Comparison of ENCODE assay signal across 24 mouse cellular contexts in the genomic region with DNA sequence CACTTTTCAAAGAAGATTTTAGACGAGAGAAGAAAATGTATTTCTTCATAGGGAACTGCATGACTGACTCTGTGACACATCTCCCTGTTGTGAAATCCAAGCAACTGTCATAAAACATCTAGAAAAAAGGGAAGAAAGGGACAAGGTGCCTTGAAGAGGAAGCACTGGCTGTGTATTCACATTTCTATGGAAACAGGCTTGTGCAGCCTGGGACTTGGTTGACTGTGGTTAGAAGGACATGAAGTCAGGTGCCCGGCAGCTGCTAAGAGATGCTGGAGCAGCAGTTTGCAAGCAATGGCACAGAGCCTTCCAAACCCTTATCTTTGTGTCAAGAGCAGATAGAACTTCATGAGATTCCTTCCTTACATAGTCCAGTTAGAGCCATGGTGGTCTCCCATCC.
DNase-seq lines count a peak whose midpoint lies in the region; ATAC-seq lines count a peak whose summit lies in the region.
"Had no signal": no experiment of that assay in that cellular context is flagged by ENCODE, and none has a peak within 500 bp of the region (broad histone marks: within the 10 kb centered on the region; RNA-seq: fewer than 3 reads in every experiment).

No protein-coding gene starts in this region.

- H3K27ac ChIP-seq in heart, embryonic 11.5 days (ENCODE audit: low read depth, low read length) = no peak overlapping the region
- H3K27ac ChIP-seq in macrophage = peak overlapping the region; percentile 72
- no peak overlapping the region for H3K27ac ChIP-seq in forebrain, embryonic 16.5 days (ENCODE audit: low read length)
- H3K27ac ChIP-seq in hindbrain, embryonic 12.5 days = no peak overlapping the region
- H3K27ac ChIP-seq: embryonic facial prominence, embryonic 10.5 days; heart, adult 2 months; heart, embryonic 15.5 days; hindbrain, postnatal 0 days; kidney, postnatal 0 days; limb, embryonic 12.5 days; lung, embryonic 15.5 days; midbrain, embryonic 10.5 days; neural tube, embryonic 12.5 days had no signal

- peaks cover 15% of the 10 kb centered on the region for H3K4me1 ChIP-seq in heart, embryonic 11.5 days (ENCODE audit: control insufficient read depth, insufficient read depth, low read length)
- peaks cover 3% of the 10 kb centered on the region for H3K4me1 ChIP-seq in forebrain, embryonic 16.5 days (replicated peaks; ENCODE audit: control insufficient read depth, insufficient read depth, low read length)
- H3K4me1 ChIP-seq in hindbrain, embryonic 12.5 days = peaks cover 8% of the 10 kb centered on the region
- H3K4me1 ChIP-seq: limb, embryonic 12.5 days had no signal

- H3K36me3 ChIP-seq in heart, embryonic 11.5 days (ENCODE audit: control insufficient read depth, insufficient read depth, low read length) = no peaks in the 10 kb centered on the region
- H3K36me3 ChIP-seq in macrophage (ENCODE audit: inconsistent target) = no peaks in the 10 kb centered on the region
- no peaks in the 10 kb centered on the region for H3K36me3 ChIP-seq in forebrain, embryonic 16.5 days (ENCODE audit: control insufficient read depth, insufficient read depth)
- no peaks in the 10 kb centered on the region for H3K36me3 ChIP-seq in hindbrain, embryonic 12.5 days
- H3K36me3 ChIP-seq: embryonic facial prominence, embryonic 10.5 days; heart, embryonic 15.5 days; limb, embryonic 12.5 days; lung, embryonic 15.5 days; midbrain, embryonic 10.5 days; neural tube, embryonic 12.5 days had no signal

- no peaks in the 10 kb centered on the region for H3K27me3 ChIP-seq in heart, embryonic 11.5 days (ENCODE audit: control insufficient read depth, insufficient read depth, low read length)
- H3K27me3 ChIP-seq in forebrain, embryonic 16.5 days (replicated peaks; ENCODE audit: control insufficient read depth, insufficient read depth, low read length) = no peaks in the 10 kb centered on the region
- H3K27me3 ChIP-seq in hindbrain, embryonic 12.5 days = no peaks in the 10 kb centered on the region
- H3K27me3 ChIP-seq: heart, embryonic 15.5 days; lung, embryonic 15.5 days; neural tube, embryonic 12.5 days had no signal

- no peak overlapping the region for H3K9ac ChIP-seq in heart, embryonic 11.5 days (ENCODE audit: low read depth, low read length)
- H3K9ac ChIP-seq in forebrain, embryonic 16.5 days (replicated peaks; ENCODE audit: low read depth, low read length) = no peak overlapping the region
- H3K9ac ChIP-seq in hindbrain, embryonic 12.5 days = no peak overlapping the region
- H3K9ac ChIP-seq: heart, embryonic 15.5 days; limb, embryonic 12.5 days; lung, embryonic 15.5 days; neural tube, embryonic 12.5 days had no signal

- H3K9me3 ChIP-seq in heart, embryonic 11.5 days (replicated peaks; ENCODE audit: control insufficient read depth, low read length) = no peaks in the 10 kb centered on the region
- no peaks in the 10 kb centered on the region for H3K9me3 ChIP-seq in forebrain, embryonic 16.5 days (ENCODE audit: control insufficient read depth, low read length)
- H3K9me3 ChIP-seq in hindbrain, embryonic 12.5 days (replicated peaks) = no peaks in the 10 kb centered on the region
- H3K9me3 ChIP-seq: embryonic facial prominence, embryonic 10.5 days; heart, embryonic 15.5 days; limb, embryonic 12.5 days; lung, embryonic 15.5 days; midbrain, embryonic 10.5 days; neural tube, embryonic 12.5 days had no signal

- no peak overlapping the region for H3K4me2 ChIP-seq in heart, embryonic 11.5 days
- no peak overlapping the region for H3K4me2 ChIP-seq in forebrain, embryonic 16.5 days (ENCODE audit: low read length)
- no peak overlapping the region for H3K4me2 ChIP-seq in hindbrain, embryonic 12.5 days (replicated peaks)
- H3K4me2 ChIP-seq: heart, embryonic 15.5 days; limb, embryonic 12.5 days; lung, embryonic 15.5 days; neural tube, embryonic 12.5 days had no signal

- peak; percentile 96 for DNase-seq in heart, adult 11 months
- DNase-seq in lung, postnatal 25 days (ENCODE audit: low spot score) = peak; percentile 27
- no peak for DNase-seq in lung, postnatal 10 days
- no peak for DNase-seq in right cerebral cortex, postnatal 36 days (ENCODE audit: low spot score in 2 of 2)
- DNase-seq: cerebellum, adult 11-12 months; cerebellum, postnatal 36 days; heart, postnatal 4 days; kidney, adult 18-20 months; right cerebral cortex, adult 18-20 months; spleen, adult 18-20 months; thymus, postnatal 36 days had no signal

- no peak for ATAC-seq in heart, embryonic 11.5 days (replicated peaks; ENCODE audit: insufficient number of reproducible peaks, low FRiP score, low TSS enrichment)
- ATAC-seq in forebrain, embryonic 16.5 days = no peak
- no peak for ATAC-seq in hindbrain, embryonic 12.5 days (ENCODE audit: low FRiP score)
- ATAC-seq: hindbrain, postnatal 0 days had no signal

- 76% methylated on average over 2 of the region's 2 CpGs for WGBS in heart, embryonic 11.5 days (ENCODE audit: insufficient replicate concordance)
- WGBS in macrophage (ENCODE audit: missing documents) = 8% methylated on average over 2 of the region's 2 CpGs
- 99% methylated on average over 2 of the region's 2 CpGs for WGBS in forebrain, embryonic 16.5 days
- 94% methylated on average over 2 of the region's 2 CpGs for WGBS in hindbrain, embryonic 12.5 days

- H3K79me2 ChIP-seq in macrophage (ENCODE audit: inconsistent target) = no peaks in the 10 kb centered on the region

- no peak overlapping the region for H3K4me3 ChIP-seq in heart, embryonic 11.5 days (ENCODE audit: low read depth, low read length)
- H3K4me3 ChIP-seq in macrophage (ENCODE audit: inconsistent target) = no peak overlapping the region
- no peak overlapping the region for H3K4me3 ChIP-seq in forebrain, embryonic 16.5 days (replicated peaks; ENCODE audit: low read length)
- H3K4me3 ChIP-seq in hindbrain, embryonic 12.5 days = no peak overlapping the region
- H3K4me3 ChIP-seq: embryonic facial prominence, embryonic 10.5 days; heart, adult 2 months; heart, embryonic 15.5 days; limb, embryonic 12.5 days; lung, embryonic 15.5 days; midbrain, embryonic 10.5 days; neural tube, embryonic 12.5 days had no signal

Comparison
In these comparisons a context has a peak if more than half of its experiments do, and no peak if none do; other contexts are left out.
1. DNase-seq: peak in heart, adult 11 months (single experiment) and lung, postnatal 25 days (single experiment); none in lung, postnatal 10 days (single experiment) and right cerebral cortex, postnatal 36 days (0 of 2).